Mouse (Mus musculus) kidney, embryonic 15.5 days (tissue): ENCODE data around the gene Gm20425. TPM values are rescaled to one million over a fixed set of nuclear protein-coding genes. Genes with fewer than 3 reads are reported as not detected.

ENCODE experiments used
- ATAC-seq: fragments of 200-750 bp; cut with Nextera tagmentation; replicated peaks from 2 replicates; pipeline ENCODE4 v1.8.0; 2017; ENCODE audit warnings: moderate TSS enrichment; ENCODE audit not compliant: low FRiP score
- H3K27ac ChIP-seq: fragments of 300-500 bp; sonication (generic); 2 replicates; pipeline ENCODE4 v1.5.1; 2015; ENCODE audit warnings: mild to moderate bottlenecking, inconsistent platforms
- H3K27me3 ChIP-seq: fragments of 300-500 bp; sonication (generic); 2 replicates; pipeline ENCODE4 v1.6.1; 2015; ENCODE audit warnings: inconsistent platforms
- H3K36me3 ChIP-seq: fragments of 300-500 bp; sonication (generic); 2 replicates; pipeline ENCODE4 v1.6.1; 2015; ENCODE audit warnings: inconsistent platforms
- H3K4me1 ChIP-seq: fragments of 300-500 bp; sonication (generic); 2 replicates; pipeline ENCODE4 v1.6.1; 2015; ENCODE audit warnings: inconsistent platforms
- H3K4me2 ChIP-seq: fragments of 300-500 bp; sonication (generic); 2 replicates; pipeline ENCODE4 v1.6.1; 2015; ENCODE audit warnings: moderate library complexity, mild to moderate bottlenecking, inconsistent platforms
- H3K4me3 ChIP-seq: fragments of 300-500 bp; sonication (generic); replicated peaks from 2 replicates; pipeline ENCODE4 v1.5.1; 2015; ENCODE audit warnings: mild to moderate bottlenecking, inconsistent platforms
- H3K9ac ChIP-seq: fragments of 300-500 bp; sonication (generic); 2 replicates; pipeline ENCODE4 v1.6.1; 2015; ENCODE audit warnings: mild to moderate bottlenecking, inconsistent platforms
- H3K9me3 ChIP-seq: fragments of 300-500 bp; sonication (generic); replicated peaks from 2 replicates; pipeline ENCODE4 v1.6.1; 2016; ENCODE audit warnings: inconsistent platforms
- WGBS: fragments of 180-500 bp; shearing (Covaris S2); methylation state at CpG from one replicate; pipeline ENCODE4 v1.1.7; 2015; ENCODE audit warnings: mixed read lengths; 5-methylcytosine and 5-hydroxymethylcytosine counted together
- polyA plus RNA-seq: library from polyadenylated mRNA; unstranded; fragments of >200 nt; fragmentation: Nextera tagmentation; extraction: Ambion mirVana; gene quantifications from 2 replicates; pipeline ENCODE4 v1.2.1, GENCODE M21; 2015

Gene Gm20425
- polyA plus RNA-seq, 1 experiment from 2014 or later = 1.1 TPM

GRCm38 (mm10) chr9:103146703-103147102, 83.4 kb downstream of the Gm20425 start:
- WGBS = 35% methylated on average over 9 of the region's 9 CpGs
- H3K27me3 ChIP-seq = no peaks in the 10 kb centered on the region
- no peak overlapping the region for H3K9ac ChIP-seq
- H3K4me2 ChIP-seq = no peak overlapping the region
- no peak for ATAC-seq
- H3K36me3 ChIP-seq = no peaks in the 10 kb centered on the region
- H3K4me1 ChIP-seq = peaks cover 8% of the 10 kb centered on the region
- no peak overlapping the region for H3K4me3 ChIP-seq
- no peaks in the 10 kb centered on the region for H3K9me3 ChIP-seq
- H3K27ac ChIP-seq = no peak overlapping the region

- no peaks in the 10 kb centered on the region; the same call in 1 of the 2 replicates for H3K9me3 ChIP-seq
- ATAC-seq = no peak
- no peaks in the 10 kb centered on the region for H3K27me3 ChIP-seq
- 85% methylated on average over 10 of the region's 10 CpGs for WGBS
- H3K4me1 ChIP-seq = peaks cover 8% of the 10 kb centered on the region
- H3K36me3 ChIP-seq = no peaks in the 10 kb centered on the region
- no peak overlapping the region for H3K4me2 ChIP-seq
- H3K27ac ChIP-seq = no peak overlapping the region
- H3K9ac ChIP-seq = no peak overlapping the region
- no peak overlapping the region for H3K4me3 ChIP-seq
These were observed 83.8 kb downstream of the Gm20425 start for GRCm38 (mm10) chr9:103146257-103146656.

- WGBS = 41% methylated on average over 5 of the region's 5 CpGs
- Histone ChIP-seq H3K27ac (no peak overlapping the region), H3K4me3 (no peak overlapping the region), H3K4me1 (peaks cover 8% of the 10 kb centered on the region), H3K4me2 (no peak overlapping the region), H3K36me3 (no peaks in the 10 kb centered on the region), H3K9ac (no peak overlapping the region), H3K27me3 (no peaks in the 10 kb centered on the region), H3K9me3 (no peaks in the 10 kb centered on the region; the same call in 1 of the 2 replicates)
- no peak for ATAC-seq
These were observed 84.8 kb downstream of the Gm20425 start for GRCm38 (mm10) chr9:103145351-103145750.

GRCm38 (mm10) chr9:103143881-103144280, 86.2 kb downstream of the Gm20425 start:
- H3K4me1 ChIP-seq = peaks cover 8% of the 10 kb centered on the region
- no peaks in the 10 kb centered on the region for H3K27me3 ChIP-seq
- no peak overlapping the region for H3K4me2 ChIP-seq
- 27% methylated on average over 4 of the region's 4 CpGs for WGBS
- no peak overlapping the region for H3K27ac ChIP-seq
- H3K4me3 ChIP-seq = no peak overlapping the region
- H3K36me3 ChIP-seq = no peaks in the 10 kb centered on the region
- 0 out of 2 replicates have a peak, but pooled peaks have one; percentile 45 for ATAC-seq
- H3K9ac ChIP-seq = no peak overlapping the region
- no peaks in the 10 kb centered on the region; the same call in 1 of the 2 replicates for H3K9me3 ChIP-seq

GRCm38 (mm10) chr9:103141266-103141665, 88.8 kb downstream of the Gm20425 start:
- Histone ChIP-seq H3K9ac (no peak overlapping the region), H3K36me3 (no peaks in the 10 kb centered on the region), H3K27ac (no peak overlapping the region), H3K27me3 (no peaks in the 10 kb centered on the region), H3K4me2 (no peak overlapping the region), H3K9me3 (no peaks in the 10 kb centered on the region; the same call in 1 of the 2 replicates), H3K4me1 (no peaks in the 10 kb centered on the region; the same call in 1 of the 2 replicates), H3K4me3 (no peak overlapping the region)
- ATAC-seq = no peak
- WGBS = 63% methylated on average over 7 of the region's 7 CpGs

- Histone ChIP-seq H3K4me3 (no peak overlapping the region), H3K27ac (no peak overlapping the region), H3K4me2 (no peak overlapping the region), H3K4me1 (no peaks in the 10 kb centered on the region; the same call in 1 of the 2 replicates), H3K9me3 (no peaks in the 10 kb centered on the region; the same call in 1 of the 2 replicates), H3K27me3 (no peaks in the 10 kb centered on the region), H3K36me3 (no peaks in the 10 kb centered on the region), H3K9ac (no peak overlapping the region)
- 87% methylated on average over 6 of the region's 6 CpGs for WGBS
- ATAC-seq = no peak
These were observed 89.7 kb downstream of the Gm20425 start for GRCm38 (mm10) chr9:103140384-103140783.

Other genes with a start within 250 kb of the Gm20425 start
- gene Slco2a1, start 241.6 kb downstream of the Gm20425 start, polyA plus RNA-seq = 4.6 and 5.6 TPM in 2 replicates
- gene Rab6b, start 118.5 kb downstream of the Gm20425 start, polyA plus RNA-seq = 5.2 and 5.3 TPM in 2 replicates
- gene Srprb, start 28.2 kb downstream of the Gm20425 start, polyA plus RNA-seq = 58.7 and 62.9 TPM in 2 replicates
- gene Trf, start 137 bp upstream of the Gm20425 start, polyA plus RNA-seq = 66.2 and 161 TPM in 2 replicates
- gene 1300017J02Rik, start 74.8 kb upstream of the Gm20425 start, polyA plus RNA-seq = 2.2 and 2.4 TPM in 2 replicates
- gene Topbp1, start 74.9 kb upstream of the Gm20425 start, polyA plus RNA-seq = 69.2 and 69.5 TPM in 2 replicates
- 110 and 144 TPM in 2 replicates for gene Cdv3, start 135.5 kb upstream of the Gm20425 start, polyA plus RNA-seq